In genomic region chr16:84771461-84771860, GRCm38 (mm10) we compare ENCODE assay signal across 21 mouse cellular contexts. TPM values are rescaled to one million over a fixed set of nuclear protein-coding genes. Genes with fewer than 3 reads are reported as not detected.
DNase-seq lines count a peak whose midpoint lies in the region; ATAC-seq lines count a peak whose summit lies in the region.
"Had no signal": no experiment of that assay in that cellular context is flagged by ENCODE, and none has a peak within 500 bp of the region (broad histone marks: within the 10 kb centered on the region; RNA-seq: fewer than 3 reads in every experiment).

No protein-coding gene starts in this region.

- WGBS in heart, embryonic 12.5 days: 82% methylated on average over 2 of the region's 2 CpGs
- WGBS in intestine, embryonic 16.5 days: 79% methylated on average over 2 of the region's 2 CpGs

- H3K36me3 ChIP-seq in heart, embryonic 12.5 days: no peaks in the 10 kb centered on the region
- no peaks in the 10 kb centered on the region for H3K36me3 ChIP-seq in intestine, embryonic 16.5 days (ENCODE audit: control insufficient read depth, insufficient read depth, low read length)
- H3K36me3 ChIP-seq: embryonic facial prominence, embryonic 10.5 days; hindbrain, embryonic 13.5 days; intestine, embryonic 15.5 days; limb, embryonic 12.5 days; midbrain, embryonic 12.5 days; stomach, embryonic 15.5 days had no signal

- H3K4me3 ChIP-seq in heart, embryonic 12.5 days: no peak overlapping the region
- H3K4me3 ChIP-seq in intestine, embryonic 16.5 days (ENCODE audit: low read length): no peak overlapping the region
- H3K4me3 ChIP-seq: embryonic facial prominence, embryonic 10.5 days; hindbrain, embryonic 13.5 days; intestine, embryonic 15.5 days; limb, embryonic 12.5 days; midbrain, embryonic 12.5 days; myocyte; stomach, embryonic 15.5 days had no signal

- H3K4me1 ChIP-seq in heart, embryonic 12.5 days (replicated peaks): no peaks in the 10 kb centered on the region
- peaks cover 5% of the 10 kb centered on the region; the same call in 1 of the 2 replicates for H3K4me1 ChIP-seq in intestine, embryonic 16.5 days (ENCODE audit: control insufficient read depth, insufficient read depth, low read length)
- H3K4me1 ChIP-seq: stomach, embryonic 15.5 days had no signal

- no peak overlapping the region for H3K27ac ChIP-seq in heart, embryonic 12.5 days (ENCODE audit: poor library complexity, severe bottlenecking)
- H3K27ac ChIP-seq in intestine, embryonic 16.5 days (ENCODE audit: low read length): no peak overlapping the region
- H3K27ac ChIP-seq: embryonic facial prominence, embryonic 10.5 days; hindbrain, embryonic 13.5 days; intestine, embryonic 15.5 days; limb, embryonic 12.5 days; liver, embryonic 14.5 days; macrophage; stomach, embryonic 15.5 days had no signal

- ATAC-seq in heart, embryonic 12.5 days (ENCODE audit: insufficient number of reproducible peaks, low FRiP score): no peak
- ATAC-seq in intestine, embryonic 16.5 days: no peak
- ATAC-seq: forebrain, embryonic 14.5 days; intestine, embryonic 15.5 days had no signal

- intact Hi-C loops in gastrocnemius, postnatal 14 days (cut with DNase I; ENCODE audit: low total_unique reads): loop anchor here (5.0 kb wide), 1 partner anchor 34 kb away; the partner anchor contains the start of gene Mrpl39

- no peak overlapping the region for H3K4me2 ChIP-seq in heart, embryonic 12.5 days
- H3K4me2 ChIP-seq in intestine, embryonic 16.5 days (ENCODE audit: low read depth, low read length): no peak overlapping the region
- H3K4me2 ChIP-seq: hindbrain, embryonic 13.5 days; intestine, embryonic 15.5 days; limb, embryonic 12.5 days; midbrain, embryonic 12.5 days; stomach, embryonic 15.5 days had no signal

- no peaks in the 10 kb centered on the region for H3K9me3 ChIP-seq in heart, embryonic 12.5 days (replicated peaks)
- H3K9me3 ChIP-seq in intestine, embryonic 16.5 days (ENCODE audit: control insufficient read depth, low read length): no peaks in the 10 kb centered on the region
- H3K9me3 ChIP-seq: embryonic facial prominence, embryonic 10.5 days; hindbrain, embryonic 13.5 days; intestine, embryonic 15.5 days; limb, embryonic 12.5 days; midbrain, embryonic 12.5 days; stomach, embryonic 15.5 days had no signal

- H3K27me3 ChIP-seq in heart, embryonic 12.5 days (replicated peaks): no peaks in the 10 kb centered on the region
- H3K27me3 ChIP-seq in intestine, embryonic 16.5 days (replicated peaks; ENCODE audit: control insufficient read depth, insufficient read depth, low read length): peaks cover 10% of the 10 kb centered on the region
- H3K27me3 ChIP-seq: hindbrain, embryonic 13.5 days; midbrain, embryonic 12.5 days had no signal

- no peak overlapping the region for H3K9ac ChIP-seq in heart, embryonic 12.5 days
- H3K9ac ChIP-seq in intestine, embryonic 16.5 days (ENCODE audit: low read depth, low read length): no peak overlapping the region
- H3K9ac ChIP-seq: hindbrain, embryonic 13.5 days; intestine, embryonic 15.5 days; limb, embryonic 12.5 days; liver, embryonic 14.5 days; midbrain, embryonic 12.5 days; stomach, embryonic 15.5 days had no signal

- peak; percentile 73 for DNase-seq in heart, adult 8-10 months (ENCODE audit: low spot score)
- DNase-seq in urinary bladder, postnatal 14 days (ENCODE audit: low spot score): peak; percentile 48
- no peak for DNase-seq in urinary bladder, postnatal 4 days (ENCODE audit: low spot score in 2 of 2)
- peak; percentile 60 for DNase-seq in gastrocnemius, postnatal 14 days
- peak; percentile 78 for DNase-seq in skeletal muscle tissue, adult 2 months (ENCODE audit: low read depth, low spot score)
- DNase-seq in embryo, embryonic 9.5 days (ENCODE audit: extremely low spot score): no peak
- DNase-seq: B cell, adult 2 months; cerebellum, postnatal 36 days had no signal

RNA-seq across cellular contexts. Expression of gene Jam2, which starts 2.5 kb away (rescaled TPM):
- 10 to 100 TPM; 89.2 to 94.1 (median 91.6) TPM for total RNA-seq in heart, adult 8-10 months (2022)
- 8.3 and 8.6 TPM in 2 replicates for polyA plus RNA-seq in heart, embryonic 12.5 days (2016; fragmentation: Nextera tagmentation; extraction: Ambion mirVana)
- total RNA-seq in gastrocnemius, postnatal 14 days (2021): 10 to 100 TPM; 19.4 to 24.7 TPM
- polyA plus RNA-seq in intestine, embryonic 16.5 days (2015; fragmentation: Nextera tagmentation; extraction: Ambion mirVana): 4.8 and 5.5 TPM in 2 replicates
- total RNA-seq: neutrophil, adult 5-6 weeks had no signal
- polyA plus RNA-seq: macrophage had no signal

RNA-seq across cellular contexts. Expression of gene Mrpl39, which starts 35.9 kb away (rescaled TPM):
- 10 to 100 TPM; 39.8 to 52.5 (median 45.3) TPM for total RNA-seq in heart, adult 8-10 months (2022)
- 48.5 and 50.4 TPM in 2 replicates for polyA plus RNA-seq in heart, embryonic 12.5 days (2016; fragmentation: Nextera tagmentation; extraction: Ambion mirVana)
- total RNA-seq in gastrocnemius, postnatal 14 days (2021): 10 to 100 TPM; 18.4 to 20.8 TPM
- polyA plus RNA-seq in intestine, embryonic 16.5 days (2015; fragmentation: Nextera tagmentation; extraction: Ambion mirVana): 45.1 and 49.4 TPM in 2 replicates

Comparison
In these comparisons a context has a peak if more than half of its experiments do, and no peak if none do; other contexts are left out.
1. DNase-seq: peak in heart, adult 8-10 months (single experiment), urinary bladder, postnatal 14 days (single experiment), gastrocnemius, postnatal 14 days (single experiment) and skeletal muscle tissue, adult 2 months (single experiment); none in urinary bladder, postnatal 4 days (0 of 2) and embryo, embryonic 9.5 days (single experiment).